Mouse (Mus musculus) erythroblast, embryonic 14.5 days (primary cell): ENCODE data around the gene Olfr51. TPM values are rescaled to one million over a fixed set of nuclear protein-coding genes. Genes with fewer than 3 reads are reported as not detected.
"Not testable (repeated sequence)": the region's sequence is repeated elsewhere in the genome, so short reads cannot be mapped to it uniquely, and the experiment has no call there.

ENCODE experiments used
- H3K27me3 ChIP-seq: 2 replicates; pipeline ENCODE4 v1.6.1; 2012; ENCODE audit warnings: inconsistent platforms; ENCODE audit not compliant: control insufficient read depth
- H3K36me3 ChIP-seq: 2 replicates; pipeline ENCODE4 v1.6.1; 2012; ENCODE audit warnings: mild to moderate bottlenecking, inconsistent platforms; ENCODE audit not compliant: control insufficient read depth
- H3K4me1 ChIP-seq: 2 replicates; pipeline ENCODE4 v1.6.1; 2012; ENCODE audit warnings: inconsistent platforms; ENCODE audit not compliant: control insufficient read depth
- H3K4me3 ChIP-seq: replicated peaks from 2 replicates; pipeline ENCODE3; 2012; ENCODE audit warnings: moderate library complexity, mild to moderate bottlenecking, inconsistent platforms
- H3K9me3 ChIP-seq: 2 replicates; pipeline ENCODE4 v1.6.1; 2012; ENCODE audit warnings: low read length, inconsistent platforms, mixed read lengths; ENCODE audit not compliant: control insufficient read depth
- GATA1 ChIP-seq: IDR thresholded peaks from 2 replicates; pipeline ENCODE4 v1.6.1; 2012; ENCODE audit warnings: low read length, inconsistent platforms, mixed read lengths
- TAL1 ChIP-seq: IDR thresholded peaks from 3 replicates; pipeline ENCODE4 v1.6.1; 2012; ENCODE audit warnings: low read length, inconsistent platforms, mixed read lengths
- polyA plus RNA-seq: library from polyadenylated mRNA; stranded (reverse); fragments of >175 nt; gene quantifications from 2 replicates; pipeline ENCODE4 v1.2.3, GENCODE M21; 2012

The Olfr51 gene
- not detected in 2 replicates for polyA plus RNA-seq

- H3K36me3 ChIP-seq: no peaks in the 10 kb centered on the region
- H3K9me3 ChIP-seq: peaks cover under 1% of the 10 kb centered on the region; the same call in 1 of the 2 replicates
- no peaks in the 10 kb centered on the region for H3K27me3 ChIP-seq
- no peaks in the 10 kb centered on the region for H3K4me1 ChIP-seq
- TF ChIP-seq GATA1 (no peak), TAL1 (no peak)
- no peak within 1 kb of the TSS for H3K4me3 ChIP-seq
Observed at GRCm38 (mm10) chr11:51003296-51003695, at the start of gene Olfr51. TSS of gene Olfr51 (plus strand) at chr11:51003596.

GRCm38 (mm10) chr11:50953665-50954064, 49.7 kb upstream of the Olfr51 start, which contains the start of gene Prop1:
TSS of gene Prop1 (minus strand) at chr11:50953765.
- TF ChIP-seq TAL1 (no peak), GATA1 (no peak)
- Histone ChIP-seq H3K36me3 (no peaks in the 10 kb centered on the region), H3K4me1 (no peaks in the 10 kb centered on the region), H3K27me3 (no peaks in the 10 kb centered on the region), H3K9me3 (peaks cover 12% of the 10 kb centered on the region; the same call in 1 of the 2 replicates), H3K4me3 (no peak within 1 kb of the TSS)

DNA sequence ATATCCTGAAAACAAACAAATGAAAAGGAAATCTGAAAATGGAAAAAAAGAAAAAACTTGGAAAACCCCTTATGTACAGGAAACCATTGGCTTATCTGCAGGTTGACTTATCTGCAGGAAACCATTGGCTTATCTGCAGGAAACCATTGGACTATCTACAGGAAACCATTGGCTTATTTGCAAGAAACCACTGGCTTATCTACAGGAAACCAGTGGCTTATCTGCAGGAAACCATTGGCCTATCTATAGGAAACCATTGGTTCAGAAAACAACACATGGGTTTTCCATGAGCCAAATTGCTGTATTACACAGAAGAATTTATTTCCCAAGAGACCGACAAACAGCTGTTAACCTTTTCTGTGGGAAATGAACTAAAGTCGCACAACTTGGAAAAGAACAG, 38.5 kb upstream of the Olfr51 start:
- no peaks in the 10 kb centered on the region for H3K36me3 ChIP-seq
- H3K4me1 ChIP-seq: no peaks in the 10 kb centered on the region
- peaks cover 7% of the 10 kb centered on the region for H3K9me3 ChIP-seq
- no peak for TF ChIP-seq TAL1
- TF ChIP-seq GATA1: no peak
- H3K4me3 ChIP-seq: no peak overlapping the region
- H3K27me3 ChIP-seq: no peaks in the 10 kb centered on the region

- H3K36me3 ChIP-seq: no peaks in the 10 kb centered on the region
- H3K9me3 ChIP-seq: peaks cover 7% of the 10 kb centered on the region
- TF ChIP-seq TAL1 (no peak), GATA1 (no peak)
- no peaks in the 10 kb centered on the region for H3K27me3 ChIP-seq
- H3K4me1 ChIP-seq: no peaks in the 10 kb centered on the region
- H3K4me3 ChIP-seq: no peak within 1 kb of the TSS
Observed at GRCm38 (mm10) chr11:50966230-50966629, 37.2 kb upstream of the Olfr51 start, which contains the start of gene Olfr1378. TSS of gene Olfr1378 (plus strand) at chr11:50966530.

GRCm38 (mm10) chr11:50977216-50977615, 26.2 kb upstream of the Olfr51 start:
- H3K4me1 ChIP-seq: no peaks in the 10 kb centered on the region
- no peak overlapping the region for H3K4me3 ChIP-seq
- peaks cover 5% of the 10 kb centered on the region; the same call in 1 of the 2 replicates for H3K9me3 ChIP-seq
- no peaks in the 10 kb centered on the region for H3K27me3 ChIP-seq
- no peak for TF ChIP-seq GATA1
- no peak for TF ChIP-seq TAL1
- H3K36me3 ChIP-seq: no peaks in the 10 kb centered on the region

DNA sequence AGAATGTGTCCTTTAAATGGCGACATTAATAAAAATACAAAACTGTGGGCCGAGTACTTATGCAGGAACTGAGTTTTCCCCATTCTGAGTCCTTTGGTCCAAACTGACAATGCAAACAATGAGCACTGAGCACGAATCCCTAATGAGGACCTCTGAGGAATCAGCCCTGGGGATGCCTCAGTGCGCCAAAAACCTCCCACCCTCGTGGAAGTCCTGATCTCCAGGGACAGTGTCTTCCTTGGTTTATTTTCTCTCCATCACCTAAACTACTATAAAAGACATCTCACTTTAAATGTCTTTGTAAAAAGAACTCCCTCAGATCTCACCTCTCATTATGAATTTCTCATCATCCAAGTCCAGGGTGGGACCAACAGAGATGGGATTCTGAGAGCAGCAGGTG, 21.7 kb upstream of the Olfr51 start, which contains the start of gene Olfr1377:
Gene Olfr1377 (plus strand): TSS at position 301 of the 400 bp plus-strand sequence.
- no peaks in the 10 kb centered on the region for H3K4me1 ChIP-seq
- no peaks in the 10 kb centered on the region for H3K36me3 ChIP-seq
- TF ChIP-seq GATA1 (no peak), TAL1 (no peak)
- H3K27me3 ChIP-seq: no peaks in the 10 kb centered on the region
- no peak within 1 kb of the TSS for H3K4me3 ChIP-seq
- peaks cover 4% of the 10 kb centered on the region; the same call in 1 of the 2 replicates for H3K9me3 ChIP-seq

DNA sequence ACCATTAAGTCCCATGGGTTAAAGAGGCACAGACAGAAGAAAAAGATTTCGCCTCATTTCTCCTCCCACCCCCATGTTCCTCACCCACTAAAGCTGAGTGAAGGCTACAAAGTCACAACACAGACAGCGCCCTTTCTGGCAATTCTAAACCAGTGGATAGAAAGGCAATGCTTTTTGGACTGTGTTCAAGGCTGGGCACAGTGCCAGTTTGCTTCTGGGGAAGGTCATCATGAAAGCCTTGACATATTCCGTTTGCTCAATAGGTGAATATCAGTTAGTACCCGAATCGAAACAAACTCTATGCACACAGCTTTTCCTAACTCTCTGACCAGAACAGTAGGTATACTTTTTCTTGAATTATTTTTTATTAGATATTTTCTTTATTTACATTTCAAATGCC, 8.4 kb downstream of the Olfr51 start:
- Histone ChIP-seq H3K4me1 (no peaks in the 10 kb centered on the region), H3K27me3 (no peaks in the 10 kb centered on the region), H3K4me3 (no peak overlapping the region), H3K9me3 (peaks cover 6% of the 10 kb centered on the region), H3K36me3 (no peaks in the 10 kb centered on the region)
- TF ChIP-seq TAL1 (no peak), GATA1 (no peak)

DNA sequence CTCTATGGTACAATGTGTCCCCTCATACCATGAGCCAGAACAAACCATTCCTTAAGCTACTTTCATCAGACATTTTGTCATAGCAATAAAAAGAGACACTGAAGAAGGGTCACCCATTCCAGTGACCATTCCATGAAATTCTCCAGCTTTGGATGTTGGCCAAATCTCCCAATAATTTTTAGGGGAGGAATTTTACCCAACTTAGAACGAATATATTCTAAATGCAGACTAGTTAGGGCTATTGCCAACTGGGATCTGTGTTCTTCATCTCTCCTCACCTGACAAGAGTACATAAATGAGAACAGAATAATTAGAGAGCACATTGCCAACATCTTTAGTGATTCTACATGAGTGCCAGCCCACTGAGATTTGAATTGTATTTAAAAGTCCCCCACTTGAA, 10.5 kb downstream of the Olfr51 start, which contains the start of gene Olfr54:
Gene Olfr54 (plus strand): TSS at position 301 of the 400 bp plus-strand sequence.
- Histone ChIP-seq H3K36me3 (no peaks in the 10 kb centered on the region), H3K4me1 (no peaks in the 10 kb centered on the region), H3K9me3 (peaks cover under 1% of the 10 kb centered on the region; the same call in 1 of the 2 replicates), H3K27me3 (no peaks in the 10 kb centered on the region), H3K4me3 (no peak within 1 kb of the TSS)
- TF ChIP-seq GATA1 (no peak), TAL1 (no peak)

- TF ChIP-seq TAL1: no peak
- no peaks in the 10 kb centered on the region for H3K27me3 ChIP-seq
- H3K4me3 ChIP-seq: no peak overlapping the region
- no peaks in the 10 kb centered on the region for H3K4me1 ChIP-seq
- H3K36me3 ChIP-seq: no peaks in the 10 kb centered on the region
- H3K9me3 ChIP-seq: no peaks in the 10 kb centered on the region
Observed at GRCm38 (mm10) chr11:51016341-51016740, 12.9 kb downstream of the Olfr51 start.

DNA sequence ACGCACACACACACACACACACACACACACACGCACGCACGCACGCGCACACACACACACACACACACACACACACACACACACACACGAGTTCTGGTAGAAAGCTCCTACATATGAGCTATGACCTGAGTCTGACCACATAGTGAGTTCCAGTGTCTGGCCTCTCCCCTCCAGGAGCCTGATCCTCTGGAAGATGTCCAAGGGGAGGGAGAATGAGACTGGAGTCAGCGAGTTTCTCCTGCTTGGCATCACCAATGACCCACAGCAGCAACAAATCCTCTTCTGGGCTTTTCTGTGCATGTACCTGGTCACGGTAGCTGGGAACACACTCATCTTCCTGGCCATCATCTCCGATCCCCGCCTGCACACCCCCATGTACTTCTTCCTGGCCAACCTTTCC, 23.4 kb downstream of the Olfr51 start:
- H3K9me3 ChIP-seq, H3K27me3 ChIP-seq, H3K4me3 ChIP-seq, H3K4me1 ChIP-seq, H3K36me3 ChIP-seq: not testable (repeated sequence)

DNA sequence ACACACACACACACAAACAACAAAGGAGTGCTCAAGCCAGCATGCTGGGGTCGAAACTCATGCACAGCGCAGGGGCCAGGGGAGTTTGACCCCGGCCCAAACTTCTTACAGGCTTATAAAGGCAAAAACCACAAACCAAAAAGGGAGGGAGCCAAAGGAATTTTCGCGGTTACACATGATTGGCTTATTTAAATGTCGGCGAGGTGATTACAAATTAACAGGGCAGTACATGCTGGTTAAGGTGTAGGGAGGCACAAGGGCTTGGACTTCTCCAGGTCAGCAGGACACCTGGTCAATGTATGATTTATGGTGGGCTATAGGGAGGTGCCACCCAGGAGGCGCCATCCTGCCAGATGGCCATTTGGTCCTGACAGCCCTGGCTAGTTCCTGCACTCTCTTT, 26.0 kb downstream of the Olfr51 start:
- H3K9me3 ChIP-seq, H3K27me3 ChIP-seq, H3K4me1 ChIP-seq, H3K4me3 ChIP-seq, H3K36me3 ChIP-seq: not testable (repeated sequence)
